Mouse (Mus musculus) liver, embryonic 16.5 days (tissue): Measurements from ENCODE around the gene Itgb8. TPM values are rescaled to one million over a fixed set of nuclear protein-coding genes. Genes with fewer than 3 reads are reported as not detected.

ENCODE experiments used
- ATAC-seq: fragments of 200-750 bp; cut with Nextera tagmentation; 2 replicates; pipeline ENCODE4 v1.8.0; 2017; ENCODE audit warnings: low read depth, mild to moderate bottlenecking, moderate number of reproducible peaks, moderate library complexity
- H3K27ac ChIP-seq: fragments of 300-500 bp; sonication (generic); 2 replicates; pipeline ENCODE4 v1.5.1; 2014; ENCODE audit warnings: mild to moderate bottlenecking, low read length
- H3K27me3 ChIP-seq: fragments of 300-500 bp; sonication (generic); 2 replicates; pipeline ENCODE4 v1.6.1; 2014; ENCODE audit warnings: low read depth, low read length, mixed read lengths; ENCODE audit not compliant: control insufficient read depth, insufficient read depth
- H3K36me3 ChIP-seq: fragments of 300-500 bp; sonication (generic); 2 replicates; pipeline ENCODE4 v1.6.1; 2014; ENCODE audit warnings: mild to moderate bottlenecking; ENCODE audit not compliant: control insufficient read depth, insufficient read depth
- H3K4me1 ChIP-seq: fragments of 300-500 bp; sonication (generic); 2 replicates; pipeline ENCODE4 v1.6.1; 2014; ENCODE audit warnings: low read depth, low read length, mixed read lengths; ENCODE audit not compliant: control insufficient read depth
- H3K4me2 ChIP-seq: fragments of 300-500 bp; sonication (generic); 2 replicates; pipeline ENCODE4 v1.6.1; 2014; ENCODE audit warnings: low read depth, low read length, mixed read lengths
- H3K4me3 ChIP-seq: fragments of 300-500 bp; sonication (generic); 2 replicates; pipeline ENCODE4 v1.5.1; 2014; ENCODE audit warnings: low read depth, mild to moderate bottlenecking, low read length
- H3K9ac ChIP-seq: fragments of 300-500 bp; sonication (generic); 2 replicates; pipeline ENCODE4 v1.6.1; 2014; ENCODE audit warnings: low read depth, low read length
- H3K9me3 ChIP-seq: fragments of 300-500 bp; sonication (generic); replicated peaks from 2 replicates; pipeline ENCODE4 v1.6.1; 2016; ENCODE audit warnings: low read length; ENCODE audit not compliant: control insufficient read depth
- WGBS: fragments of 180-500 bp; shearing (Covaris S2); extraction: QIAGEN DNeasy Blood & Tissue Kit; methylation state at CpG from one replicate; pipeline ENCODE4 v1.1.7; 2014; ENCODE audit not compliant: insufficient replicate concordance; 5-methylcytosine and 5-hydroxymethylcytosine counted together
- polyA plus RNA-seq: library from polyadenylated mRNA; unstranded; fragments of >200 nt; fragmentation: Nextera tagmentation; extraction: Ambion mirVana; gene quantifications from 2 replicates; pipeline ENCODE4 v1.2.1, GENCODE M21; 2015

Gene Itgb8
- 0.05 and 0.11 TPM in 2 replicates for polyA plus RNA-seq

- H3K27ac ChIP-seq, result no peak within 1 kb of the TSS
- ATAC-seq, result peak; percentile 47; the same call in 1 of the 2 replicates
- WGBS, result 3% methylated on average over 29 of the region's 29 CpGs
- H3K9me3 ChIP-seq, result no peaks in the 10 kb centered on the region
- H3K9ac ChIP-seq, result peak within 1 kb of the TSS; percentile 14; the same call in 1 of the 2 replicates
- H3K36me3 ChIP-seq, result no peaks in the 10 kb centered on the region
- no peaks in the 10 kb centered on the region for H3K4me1 ChIP-seq
- peaks cover 20% of the 10 kb centered on the region for H3K27me3 ChIP-seq
- peak within 1 kb of the TSS; percentile 48 for H3K4me2 ChIP-seq
- H3K4me3 ChIP-seq, result peak within 1 kb of the TSS; percentile 40
Observed at GRCm38 (mm10) chr12:119238696-119239415, at the start of gene Itgb8. TSS of gene Itgb8 (minus strand) at chr12:119238802.

GRCm38 (mm10) chr12:119276282-119276681, 37.7 kb upstream of the Itgb8 start:
- no peaks in the 10 kb centered on the region for H3K36me3 ChIP-seq
- no peak overlapping the region for H3K27ac ChIP-seq
- H3K9me3 ChIP-seq, result no peaks in the 10 kb centered on the region
- no peaks in the 10 kb centered on the region for H3K27me3 ChIP-seq
- no peak overlapping the region for H3K9ac ChIP-seq
- no peaks in the 10 kb centered on the region for H3K4me1 ChIP-seq
- no peak overlapping the region for H3K4me3 ChIP-seq
- ATAC-seq, result no peak
- 56% methylated on average over 1 of the region's 1 CpGs for WGBS
- H3K4me2 ChIP-seq, result no peak overlapping the region

- Histone ChIP-seq H3K36me3 (no peaks in the 10 kb centered on the region), H3K9me3 (no peaks in the 10 kb centered on the region), H3K4me2 (no peak overlapping the region), H3K27ac (no peak overlapping the region), H3K27me3 (no peaks in the 10 kb centered on the region), H3K9ac (no peak overlapping the region), H3K4me1 (no peaks in the 10 kb centered on the region), H3K4me3 (no peak overlapping the region)
- 12% methylated on average over 1 of the region's 1 CpGs for WGBS
- no peak for ATAC-seq
Observed at GRCm38 (mm10) chr12:119273605-119274004, 35.0 kb upstream of the Itgb8 start.

GRCm38 (mm10) chr12:119271964-119272363, 33.4 kb upstream of the Itgb8 start:
- Histone ChIP-seq H3K9me3 (no peaks in the 10 kb centered on the region), H3K36me3 (no peaks in the 10 kb centered on the region), H3K27me3 (no peaks in the 10 kb centered on the region), H3K4me3 (no peak overlapping the region), H3K27ac (no peak overlapping the region), H3K9ac (no peak overlapping the region), H3K4me2 (no peak overlapping the region), H3K4me1 (no peaks in the 10 kb centered on the region)
- ATAC-seq, result no peak
- 56% methylated on average over 1 of the region's 1 CpGs for WGBS

GRCm38 (mm10) chr12:119270036-119270435, 31.4 kb upstream of the Itgb8 start:
- Histone ChIP-seq H3K4me1 (no peaks in the 10 kb centered on the region), H3K4me2 (no peak overlapping the region), H3K27ac (no peak overlapping the region), H3K9me3 (no peaks in the 10 kb centered on the region), H3K9ac (no peak overlapping the region), H3K4me3 (no peak overlapping the region), H3K27me3 (no peaks in the 10 kb centered on the region), H3K36me3 (no peaks in the 10 kb centered on the region)
- WGBS, result 56% methylated on average over 2 of the region's 2 CpGs
- ATAC-seq, result no peak

- 15% methylated on average over 1 of the region's 1 CpGs for WGBS
- H3K9ac ChIP-seq, result no peak overlapping the region
- H3K4me2 ChIP-seq, result no peak overlapping the region
- H3K36me3 ChIP-seq, result no peaks in the 10 kb centered on the region
- H3K27ac ChIP-seq, result no peak overlapping the region
- H3K27me3 ChIP-seq, result no peaks in the 10 kb centered on the region
- H3K4me1 ChIP-seq, result no peaks in the 10 kb centered on the region
- no peak overlapping the region for H3K4me3 ChIP-seq
- no peaks in the 10 kb centered on the region for H3K9me3 ChIP-seq
- no peak for ATAC-seq
Observed at GRCm38 (mm10) chr12:119268723-119269122, 30.1 kb upstream of the Itgb8 start.

- no peak for ATAC-seq
Observed at GRCm38 (mm10) chr12:119264506-119264905, 25.9 kb upstream of the Itgb8 start.

GRCm38 (mm10) chr12:119248581-119248980, 10.0 kb upstream of the Itgb8 start:
- H3K9ac ChIP-seq, result no peak overlapping the region
- no peaks in the 10 kb centered on the region for H3K27me3 ChIP-seq
- no peaks in the 10 kb centered on the region for H3K4me1 ChIP-seq
- WGBS, result 39% methylated on average over 1 of the region's 1 CpGs
- ATAC-seq, result no peak
- H3K4me3 ChIP-seq, result no peak overlapping the region
- H3K4me2 ChIP-seq, result no peak overlapping the region
- H3K36me3 ChIP-seq, result no peaks in the 10 kb centered on the region
- no peak overlapping the region for H3K27ac ChIP-seq
- H3K9me3 ChIP-seq, result no peaks in the 10 kb centered on the region

More at GRCm38 (mm10) chr12:119264506-119264905, 25.9 kb upstream of the Itgb8 start:
- H3K4me3 ChIP-seq, result no peak overlapping the region
- WGBS, result 61% methylated on average over 3 of the region's 3 CpGs
- no peaks in the 10 kb centered on the region for H3K4me1 ChIP-seq
- H3K9me3 ChIP-seq, result no peaks in the 10 kb centered on the region
- no peak overlapping the region for H3K9ac ChIP-seq
- no peak overlapping the region for H3K27ac ChIP-seq
- no peaks in the 10 kb centered on the region for H3K27me3 ChIP-seq
- H3K4me2 ChIP-seq, result no peak overlapping the region
- no peaks in the 10 kb centered on the region for H3K36me3 ChIP-seq

GRCm38 (mm10) chr12:119241071-119241470, 2.5 kb upstream of the Itgb8 start:
- Histone ChIP-seq H3K27me3 (peaks cover 20% of the 10 kb centered on the region), H3K4me3 (no peak overlapping the region), H3K27ac (no peak overlapping the region), H3K36me3 (no peaks in the 10 kb centered on the region), H3K9me3 (no peaks in the 10 kb centered on the region), H3K4me1 (no peaks in the 10 kb centered on the region), H3K4me2 (no peak overlapping the region), H3K9ac (no peak overlapping the region)
- ATAC-seq, result no peak
- WGBS, result 37% methylated on average over 1 of the region's 1 CpGs
